Mouse (Mus musculus) megakaryocyte, embryonic 14.5 days (primary cell): ENCODE results near the gene Tmem178b.

ENCODE experiments used
- FLI1 ChIP-seq: IDR thresholded peaks from 2 replicates; pipeline ENCODE4 v1.6.1; 2012; ENCODE audit warnings: low read length, inconsistent platforms, mixed read lengths
- GATA1 ChIP-seq: IDR thresholded peaks from 3 replicates; pipeline ENCODE4 v1.6.1; 2012; ENCODE audit warnings: mixed read lengths, low read length, inconsistent platforms, borderline replicate concordance

DNA sequence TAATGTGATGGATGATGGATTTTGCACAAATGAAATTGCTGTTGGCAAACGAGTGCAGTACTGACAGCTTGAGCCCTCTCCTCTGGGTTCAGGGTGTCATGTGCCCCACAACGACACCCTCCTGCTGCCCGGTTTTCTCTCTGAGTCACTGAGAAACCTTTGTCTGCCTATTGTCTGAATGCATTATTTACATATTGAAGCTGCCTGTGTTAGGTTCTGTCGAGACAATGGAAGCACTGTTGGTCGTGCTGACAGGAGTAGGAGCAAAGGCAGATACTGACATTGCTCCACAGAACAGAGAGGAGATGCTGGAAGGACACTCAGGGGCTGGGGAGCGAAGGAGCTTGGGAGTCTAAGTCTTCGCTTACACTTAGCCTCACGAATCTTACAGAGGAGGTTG is 44.2 kb downstream of the Tmem178b start:
- TF ChIP-seq GATA1 (no peak), FLI1 (no peak)
